Mouse (Mus musculus) spleen, adult 2 months (tissue): Measurements from ENCODE around the gene Adamts9.

Source experiments
- CTCF ChIP-seq: fragments of 200-500 bp; IDR thresholded peaks from 2 replicates; pipeline ENCODE4 v1.5.1; 2011; ENCODE audit warnings: mild to moderate bottlenecking, inconsistent platforms; ENCODE audit not compliant: insufficient read depth, insufficient read length, insufficient replicate concordance; ENCODE audit errors: extremely low read depth
- POLR2A ChIP-seq: fragments of 200-500 bp; IDR thresholded peaks from 2 replicates; pipeline ENCODE4 v1.6.1; 2011; ENCODE audit warnings: low read depth, low read length, inconsistent platforms

DNA sequence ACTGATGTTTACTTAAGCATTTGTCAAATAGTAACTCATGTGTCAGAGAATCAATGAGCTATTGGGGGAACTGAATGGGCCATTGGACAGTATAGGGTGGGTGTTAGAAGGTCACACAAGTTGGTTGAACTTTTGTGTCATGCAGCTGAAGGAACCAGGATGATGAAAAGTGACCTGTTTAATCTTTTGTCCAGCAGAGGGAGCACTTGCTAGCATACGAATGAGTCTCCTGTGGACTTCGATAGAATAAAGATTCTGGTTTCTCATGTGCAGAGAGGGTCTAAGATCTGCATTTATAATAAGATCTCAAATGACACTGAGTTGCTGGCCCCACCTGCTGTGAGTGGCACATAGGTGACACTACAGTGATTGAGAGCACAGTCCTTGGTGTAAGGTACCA lies 166.9 kb downstream of the Adamts9 start:
- TF ChIP-seq CTCF, result no peak
- no peak for TF ChIP-seq POLR2A
